Mouse (Mus musculus) frontal cortex, adult (tissue): ENCODE measurements around the gene Fgfr2.
A peak's percentile ranks its signal among the peaks of the same experiment; 100 is the strongest.

Source experiments
- ATAC-seq: cut with Nextera tagmentation; 2 replicates; pipeline ENCODE4 v1.9.2; 2017; ENCODE audit warnings: mild to moderate bottlenecking, moderate library complexity, mixed read lengths; ENCODE audit not compliant: low TSS enrichment

Fgfr2 gene

GRCm38 (mm10) chr7:132722401-132723370 is 400.5 kb downstream of the Fgfr2 start:
- ATAC-seq, result no peak

DNA sequence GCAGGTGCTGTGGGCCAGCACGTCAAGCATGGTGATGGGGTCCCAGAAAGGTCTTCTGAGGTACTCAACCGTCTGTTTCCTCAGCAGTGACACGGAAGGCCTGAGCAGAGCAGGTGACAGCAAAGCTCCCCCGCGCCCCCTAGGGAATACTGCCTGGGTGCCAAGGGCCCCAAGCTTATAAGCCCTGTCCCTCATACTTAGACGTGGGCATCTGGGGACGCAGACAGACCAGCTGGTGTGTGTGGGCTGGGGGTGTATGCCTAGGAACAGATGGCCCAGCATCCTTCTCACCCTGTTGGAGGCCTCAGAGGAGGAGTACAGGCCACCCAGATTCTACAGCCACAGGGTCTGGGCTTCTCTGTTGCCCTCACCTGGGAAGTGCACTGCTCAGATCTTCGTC is 402.6 kb downstream of the Fgfr2 start:
- peak; percentile 36 for ATAC-seq

- ATAC-seq, result no peak
These were observed 403.6 kb downstream of the Fgfr2 start for GRCm38 (mm10) chr7:132719570-132719969.

GRCm38 (mm10) chr7:132715259-132715658 is 407.9 kb downstream of the Fgfr2 start:
- ATAC-seq, result no peak

DNA sequence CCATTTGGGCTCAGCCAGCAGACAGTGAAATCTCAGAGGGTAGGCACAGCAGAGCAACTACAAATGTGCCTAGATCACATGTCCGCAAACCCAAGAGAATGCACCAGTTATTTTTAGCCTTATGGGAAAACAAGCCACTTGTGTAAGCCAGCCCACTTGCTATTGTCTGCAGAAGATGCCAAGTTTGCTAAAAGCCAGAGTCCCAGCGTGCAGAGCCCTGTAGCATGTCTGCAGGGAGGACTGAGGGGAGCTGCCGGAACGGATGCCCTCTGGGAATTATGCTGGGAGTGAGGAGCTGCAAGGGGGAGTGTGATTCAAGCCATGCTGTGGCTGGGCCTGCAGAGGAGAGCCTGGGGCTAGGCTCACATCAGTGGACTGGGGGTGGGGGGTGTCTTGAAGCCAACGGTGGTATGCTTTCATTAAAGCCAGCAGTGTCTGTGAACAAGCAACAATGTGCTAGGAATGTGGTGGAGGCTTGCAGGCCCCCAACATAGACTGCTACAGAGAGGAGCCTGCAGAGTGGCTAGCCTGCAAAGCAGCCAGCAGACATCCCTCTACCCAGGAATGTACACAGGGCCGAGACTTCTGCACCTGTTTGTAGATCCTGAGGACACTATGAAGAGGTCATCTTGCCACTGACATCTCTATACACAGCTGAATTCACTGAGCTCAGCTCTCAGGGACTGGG is 408.8 kb downstream of the Fgfr2 start:
- peak; percentile 60 for ATAC-seq

- ATAC-seq, result no peak
These were observed 409.5 kb downstream of the Fgfr2 start for GRCm38 (mm10) chr7:132713483-132714126.

- no peak for ATAC-seq
These were observed 410.2 kb downstream of the Fgfr2 start for GRCm38 (mm10) chr7:132712956-132713355.

DNA sequence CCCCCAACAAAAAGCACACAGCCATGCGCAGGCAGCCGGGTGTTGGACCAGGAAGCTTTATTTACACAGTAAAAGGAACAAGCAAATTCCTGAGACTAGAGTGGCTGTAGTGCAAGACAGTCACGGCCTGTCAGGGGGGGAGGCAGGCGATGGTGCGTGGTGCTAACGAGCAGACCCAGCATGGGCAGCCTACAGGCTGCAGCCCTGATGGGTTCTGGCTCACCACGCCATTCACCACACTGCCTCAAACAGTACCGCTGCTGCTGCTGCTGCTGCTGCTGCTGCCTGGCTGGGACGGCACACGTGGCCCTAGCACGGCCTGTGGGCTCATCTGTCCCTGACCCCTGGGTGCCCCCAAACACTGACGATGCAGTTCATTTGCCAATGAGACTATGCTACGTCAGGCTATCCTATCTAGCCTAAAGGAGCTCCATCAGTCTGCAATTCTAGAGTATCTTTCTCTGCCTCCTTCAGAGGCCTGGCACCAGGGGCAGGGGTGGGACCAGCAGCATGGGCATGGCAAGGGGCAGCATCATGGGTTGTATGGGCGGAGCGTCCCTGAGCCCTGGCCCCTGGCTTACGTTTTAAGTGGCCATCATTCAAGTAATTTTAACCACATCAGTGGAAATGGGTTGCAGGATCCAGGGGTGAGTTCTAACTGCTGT is 411.0 kb downstream of the Fgfr2 start:
- ATAC-seq, result no peak

DNA sequence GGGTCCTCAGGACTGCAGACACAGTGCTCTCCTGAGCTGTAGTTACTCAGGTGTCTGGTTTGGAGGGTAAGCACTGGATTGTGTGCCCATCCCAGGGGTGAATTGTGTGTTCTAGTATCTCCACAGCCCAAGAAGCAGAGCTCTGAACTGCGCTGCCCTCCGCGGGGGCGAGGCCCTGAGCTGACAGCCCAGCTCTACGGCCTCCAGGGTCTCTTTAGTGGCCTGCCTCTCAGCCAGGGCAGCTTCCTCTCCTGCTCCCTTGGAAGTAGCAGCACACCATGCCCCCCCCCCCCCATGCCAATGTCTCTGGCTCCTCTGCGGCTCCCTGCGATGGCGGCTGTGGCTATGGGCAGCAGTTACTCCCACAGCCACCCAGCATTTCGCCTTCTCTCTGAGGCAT is 411.6 kb downstream of the Fgfr2 start:
- ATAC-seq, result no peak

DNA sequence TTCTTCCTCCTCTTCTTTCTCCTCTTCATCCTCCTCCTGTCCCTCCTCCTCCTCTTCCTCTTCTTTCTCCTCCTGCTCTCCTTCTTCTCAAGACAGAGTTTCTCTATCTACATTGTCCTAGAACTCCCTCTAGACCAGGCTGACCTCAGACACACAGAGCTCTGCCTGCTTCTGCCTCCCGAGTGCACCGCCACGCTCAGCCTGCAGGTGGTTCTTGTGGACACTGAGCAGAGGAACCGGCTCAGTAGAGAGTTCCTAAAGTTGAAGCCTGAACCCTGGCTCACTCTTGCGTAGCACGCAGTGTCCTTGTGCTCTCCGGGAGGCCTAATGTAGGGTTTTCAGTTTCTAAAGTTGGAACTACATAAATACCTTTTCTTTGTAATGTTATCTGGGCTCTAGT is 418.0 kb downstream of the Fgfr2 start:
- no peak for ATAC-seq

DNA sequence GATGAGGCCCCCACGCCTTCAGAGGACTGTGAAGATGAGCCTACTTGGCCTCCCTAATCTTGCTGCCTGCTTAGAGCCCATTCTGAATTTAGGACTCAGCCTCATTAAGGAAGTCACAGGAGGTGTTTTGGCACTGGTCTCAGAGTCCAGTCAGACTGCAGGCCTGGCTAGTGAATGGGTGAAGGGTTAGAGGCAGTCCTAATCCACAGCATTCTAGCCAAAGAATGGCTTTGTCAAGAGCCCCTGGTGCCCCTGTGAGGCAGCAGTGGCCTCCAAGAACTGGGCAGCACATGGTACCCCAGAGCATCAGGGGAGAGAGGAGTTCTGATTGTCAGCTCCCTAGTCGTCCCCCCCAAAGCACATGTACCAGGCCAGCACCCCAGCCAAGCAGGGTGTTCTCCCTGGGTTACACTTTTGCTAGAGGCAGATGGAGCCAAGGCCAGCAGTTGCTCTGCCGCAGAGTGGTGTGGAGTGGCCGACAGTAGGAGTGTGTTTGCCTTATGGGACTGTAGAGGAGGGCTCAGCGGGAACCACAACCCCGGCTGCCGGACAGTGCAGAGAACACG is 418.8 kb downstream of the Fgfr2 start:
- no peak for ATAC-seq

DNA sequence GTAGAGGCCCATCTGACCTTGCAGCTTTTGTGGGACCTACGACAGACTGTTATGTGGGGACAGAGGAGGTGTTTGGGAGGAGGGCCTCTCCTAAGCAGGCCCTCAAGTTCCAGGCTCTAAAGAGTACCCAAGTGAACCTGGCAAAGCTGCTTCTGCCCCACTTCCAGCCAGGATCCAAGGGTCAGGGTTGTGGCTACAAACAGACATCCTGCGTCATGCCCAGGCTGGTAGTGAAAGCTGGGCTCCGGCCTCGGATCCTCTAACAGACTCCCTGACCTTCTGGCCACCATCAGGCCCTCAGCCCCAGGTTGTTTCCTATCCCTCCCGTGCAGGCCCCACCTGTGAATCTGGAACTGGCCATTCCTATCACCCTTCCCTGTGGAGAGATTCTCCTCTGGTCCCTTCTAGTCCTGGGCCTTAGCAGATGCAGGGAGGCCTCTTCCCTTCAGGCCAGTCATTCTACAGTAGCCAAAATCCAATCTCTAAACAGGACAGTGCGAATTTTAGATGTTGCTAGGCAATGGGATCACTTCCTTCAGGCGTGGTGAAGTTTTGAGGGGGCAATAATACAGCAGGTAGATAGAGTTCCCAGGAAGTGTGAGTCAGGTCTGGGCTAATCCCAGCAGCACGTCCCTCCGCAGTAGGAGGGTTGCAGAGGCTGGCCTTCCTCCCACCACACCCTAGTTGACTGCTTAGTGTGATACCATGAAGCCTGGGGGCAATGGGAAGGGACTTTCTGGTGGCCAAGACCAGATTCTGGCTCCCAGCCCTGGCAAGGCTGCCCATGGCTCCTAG is 419.4 kb downstream of the Fgfr2 start:
- no peak for ATAC-seq

GRCm38 (mm10) chr7:132702492-132703070 is 420.6 kb downstream of the Fgfr2 start:
- peak; percentile 36 for ATAC-seq

GRCm38 (mm10) chr7:132702024-132702423 is 421.1 kb downstream of the Fgfr2 start:
- no peak for ATAC-seq

- ATAC-seq, result no peak
These were observed 421.7 kb downstream of the Fgfr2 start for GRCm38 (mm10) chr7:132701412-132701811.

DNA sequence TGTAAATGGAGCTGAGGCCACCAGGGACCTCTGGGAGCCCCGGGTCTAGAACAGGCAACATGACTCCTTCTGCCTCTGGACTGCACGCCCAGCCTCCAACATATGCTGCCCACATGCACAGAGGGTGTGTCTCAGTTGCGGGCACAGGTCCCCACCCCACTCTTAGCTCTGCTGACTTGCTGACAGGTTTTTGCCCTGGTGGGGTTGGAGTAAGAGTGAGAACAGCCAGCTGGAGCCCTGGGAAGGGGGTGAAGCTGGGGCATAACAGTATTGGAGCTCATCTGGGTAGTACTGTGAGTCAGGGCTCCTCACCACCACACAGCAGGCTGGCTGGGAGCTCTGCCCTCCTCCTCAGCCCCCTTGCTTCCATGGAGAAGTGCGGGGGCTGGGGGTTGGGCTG is 423.0 kb downstream of the Fgfr2 start:
- ATAC-seq, result no peak

- ATAC-seq, result no peak
These were observed 423.5 kb downstream of the Fgfr2 start for GRCm38 (mm10) chr7:132699639-132700038.

GRCm38 (mm10) chr7:132699165-132699564 is 424.0 kb downstream of the Fgfr2 start:
- ATAC-seq, result no peak

- peak; percentile 39; the same call in 1 of the 2 replicates for ATAC-seq
These were observed 424.4 kb downstream of the Fgfr2 start for GRCm38 (mm10) chr7:132698737-132699136.

DNA sequence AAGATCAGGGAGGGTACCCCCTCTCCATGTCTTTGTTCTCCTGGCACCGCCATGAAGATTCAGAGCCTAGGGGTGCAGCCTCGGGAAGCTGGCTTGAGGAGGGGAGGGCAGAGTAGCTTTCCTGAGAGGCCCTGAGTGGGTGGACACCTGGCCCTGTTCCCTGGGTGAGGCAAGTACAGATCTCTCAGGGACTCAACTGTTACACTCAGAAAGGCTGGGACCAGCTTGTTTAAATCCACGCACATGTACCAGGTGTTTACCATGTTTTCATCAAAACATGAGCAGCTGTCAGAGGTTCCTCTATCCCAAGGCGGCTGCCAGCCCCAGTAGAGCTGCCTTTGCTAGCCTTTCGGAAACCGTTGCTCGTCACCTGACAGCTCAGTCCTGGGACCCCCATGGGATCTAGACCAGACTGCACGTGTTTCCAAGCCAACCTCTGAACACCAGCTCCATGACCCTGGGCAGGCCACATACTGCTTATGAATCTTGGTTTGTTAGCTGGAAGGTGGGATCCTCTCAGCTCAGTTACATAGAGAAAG is 425.8 kb downstream of the Fgfr2 start:
- no peak for ATAC-seq
